Mouse (Mus musculus) ES-E14 (cell line): ENCODE results near the gene Nmt2.

ENCODE experiments used
- CHD2 ChIP-seq: IDR thresholded peaks from 2 replicates; pipeline ENCODE4 v1.6.1; 2014; ENCODE audit warnings: mild to moderate bottlenecking, low read depth, low read length, inconsistent platforms
- HCFC1 ChIP-seq: IDR thresholded peaks from 2 replicates; pipeline ENCODE4 v1.6.1; 2012; ENCODE audit warnings: low read length, inconsistent platforms, borderline replicate concordance; ENCODE audit not compliant: insufficient read depth
- ZNF384 ChIP-seq: IDR thresholded peaks from 2 replicates; pipeline ENCODE4 v1.6.1; 2012; ENCODE audit warnings: low read depth, low read length, inconsistent platforms

GRCm38 (mm10) chr2:3284473-3285180, 615 bp downstream of the Nmt2 start:
- TF ChIP-seq ZNF384: no peak
- 0 out of 2 replicates have a peak, but pooled peaks have one; percentile 23 for TF ChIP-seq HCFC1
- no peak for TF ChIP-seq CHD2
